In genomic region chr7:35416654-35416948, GRCm38 (mm10) we compare ENCODE assay signal across 30 mouse cellular contexts. TPM values are rescaled to one million over a fixed set of nuclear protein-coding genes. Genes with fewer than 3 reads are reported as not detected.
DNase-seq lines count a peak whose midpoint lies in the region; ATAC-seq and TF ChIP-seq lines count a peak whose summit lies in the region.
"Had no signal": no experiment of that assay in that cellular context is flagged by ENCODE, and none has a peak within 500 bp of the region (broad histone marks: within the 10 kb centered on the region; RNA-seq: fewer than 3 reads in every experiment).

No protein-coding gene starts in this region.

- H3K9ac ChIP-seq in kidney, embryonic 16.5 days (replicated peaks; ENCODE audit: low read length) = no peak overlapping the region
- no peak overlapping the region for H3K9ac ChIP-seq in kidney, embryonic 14.5 days (ENCODE audit: low read depth, low read length)
- H3K9ac ChIP-seq in stomach, postnatal 0 days (ENCODE audit: low read length) = no peak overlapping the region
- H3K9ac ChIP-seq: embryonic facial prominence, embryonic 13.5 days; forebrain, embryonic 12.5 days; hindbrain, embryonic 15.5 days; limb, embryonic 13.5 days; liver, embryonic 13.5 days; lung, embryonic 14.5 days; midbrain, embryonic 13.5 days had no signal

- H3K9me3 ChIP-seq in kidney, embryonic 16.5 days (ENCODE audit: low read length) = no peaks in the 10 kb centered on the region
- H3K9me3 ChIP-seq in kidney, embryonic 14.5 days (ENCODE audit: control insufficient read depth, low read length) = no peaks in the 10 kb centered on the region
- H3K9me3 ChIP-seq in stomach, postnatal 0 days (ENCODE audit: control insufficient read depth, low read length) = no peaks in the 10 kb centered on the region
- H3K9me3 ChIP-seq: embryonic facial prominence, embryonic 13.5 days; forebrain, embryonic 12.5 days; hindbrain, embryonic 15.5 days; limb, embryonic 13.5 days; liver, embryonic 13.5 days; midbrain, embryonic 13.5 days had no signal

- no peaks in the 10 kb centered on the region for H3K4me1 ChIP-seq in kidney, embryonic 16.5 days (ENCODE audit: insufficient read depth, low read length)
- H3K4me1 ChIP-seq in kidney, embryonic 14.5 days (ENCODE audit: control insufficient read depth, insufficient read depth, low read length) = peaks cover 4% of the 10 kb centered on the region; the same call in 1 of the 2 replicates
- H3K4me1 ChIP-seq in thymus, adult 2 months (replicated peaks; ENCODE audit: control insufficient read depth, insufficient read depth, low read length) = peaks cover 16% of the 10 kb centered on the region
- no peaks in the 10 kb centered on the region for H3K4me1 ChIP-seq in stomach, postnatal 0 days (replicated peaks; ENCODE audit: control insufficient read depth, insufficient read depth)
- H3K4me1 ChIP-seq: embryonic facial prominence, embryonic 13.5 days; forebrain, embryonic 12.5 days; hindbrain, embryonic 15.5 days; liver, embryonic 13.5 days; midbrain, embryonic 13.5 days had no signal

- H3K36me3 ChIP-seq in kidney, embryonic 16.5 days (ENCODE audit: insufficient read depth, low read length) = peaks cover 41% of the 10 kb centered on the region
- peaks cover 56% of the 10 kb centered on the region for H3K36me3 ChIP-seq in kidney, embryonic 14.5 days (ENCODE audit: control insufficient read depth, insufficient read depth, low read length)
- peaks cover 13% of the 10 kb centered on the region for H3K36me3 ChIP-seq in thymus, adult 2 months (ENCODE audit: control insufficient read depth, insufficient read depth, low read length)
- H3K36me3 ChIP-seq in stomach, postnatal 0 days (ENCODE audit: control insufficient read depth, insufficient read depth, low read length) = peaks cover 4% of the 10 kb centered on the region

- TF ChIP-seq POLR2A in thymus, adult 2 months (IDR thresholded peaks at IDR 0.05; ENCODE audit: control insufficient read depth, extremely low read depth, insufficient read depth, low read length, poor library complexity) = no peak

- no peak for TF ChIP-seq CTCF in thymus, adult 2 months (IDR thresholded peaks at IDR 0.05; ENCODE audit: borderline replicate concordance, control insufficient read depth, extremely low read depth, insufficient read depth, low read length, poor library complexity)
- TF ChIP-seq CTCF in stomach, postnatal 0 days (IDR thresholded peaks at IDR 0.05; ENCODE audit: low read depth) = no peak

- TF ChIP-seq EP300 in stomach, postnatal 0 days (optimal IDR thresholded peaks at IDR 0.05) = no peak

- H3K27ac ChIP-seq in kidney, embryonic 16.5 days (ENCODE audit: low read length) = peak overlapping the region; percentile 65
- no peak overlapping the region for H3K27ac ChIP-seq in kidney, embryonic 14.5 days (ENCODE audit: low read depth, low read length)
- no peak overlapping the region for H3K27ac ChIP-seq in thymus, adult 2 months (ENCODE audit: control insufficient read depth, insufficient read depth, low read length)
- H3K27ac ChIP-seq in stomach, postnatal 0 days (replicated peaks) = no peak overlapping the region
- H3K27ac ChIP-seq: embryonic facial prominence, embryonic 13.5 days; forebrain, embryonic 12.5 days; gastrocnemius, adult 2 months; hindbrain, embryonic 15.5 days; limb, embryonic 13.5 days; liver, embryonic 13.5 days; midbrain, embryonic 13.5 days had no signal

- WGBS in kidney, embryonic 16.5 days = 85% methylated on average over 5 of the region's 5 CpGs
- WGBS in kidney, embryonic 14.5 days = 78% methylated on average over 5 of the region's 5 CpGs
- WGBS in thymus, adult 2 months = 96% methylated on average over 5 of the region's 5 CpGs
- 52% methylated on average over 5 of the region's 5 CpGs for WGBS in stomach, postnatal 0 days

- peak; percentile 29 for DNase-seq in thymus, postnatal 14 days
- DNase-seq in thymus, adult 2 months = no peak
- peak; percentile 23 for DNase-seq in kidney, postnatal 14 days
- peak; percentile 44 for DNase-seq in stomach, postnatal 0 days (ENCODE audit: low spot score)
- DNase-seq in left cerebral cortex, postnatal 4 days = no peak
- DNase-seq in c-Kit-positive CD71-positive TER-119-positive erythroid progenitor cells, embryonic 14.5 days (ENCODE audit: low spot score) = no peak
- DNase-seq: adrenal gland, adult 2 months; cerebellum, adult 18-20 months; cerebellum, postnatal 36 days; embryo, embryonic 11 days; gastrocnemius, adult 2 months; heart, postnatal 4 days; liver, embryonic 13.5 days; lung, embryonic 14.5 days; right cerebral cortex, postnatal 25 days; thymus, postnatal 36 days had no signal

- no peaks in the 10 kb centered on the region for H3K27me3 ChIP-seq in kidney, embryonic 16.5 days (ENCODE audit: insufficient read depth, low read length)
- H3K27me3 ChIP-seq in kidney, embryonic 14.5 days (ENCODE audit: control insufficient read depth, insufficient read depth, low read length) = no peaks in the 10 kb centered on the region
- no peaks in the 10 kb centered on the region for H3K27me3 ChIP-seq in thymus, adult 2 months (ENCODE audit: control insufficient read depth, insufficient read depth, low read length)
- H3K27me3 ChIP-seq in stomach, postnatal 0 days (ENCODE audit: control insufficient read depth, insufficient read depth, low read length) = no peaks in the 10 kb centered on the region
- H3K27me3 ChIP-seq: embryonic facial prominence, embryonic 13.5 days; forebrain, embryonic 12.5 days; hindbrain, embryonic 15.5 days; limb, embryonic 13.5 days; liver, embryonic 13.5 days; midbrain, embryonic 13.5 days; Patski had no signal

- no peak overlapping the region for H3K4me2 ChIP-seq in kidney, embryonic 16.5 days (replicated peaks; ENCODE audit: low read depth, low read length)
- H3K4me2 ChIP-seq in kidney, embryonic 14.5 days (replicated peaks; ENCODE audit: low read depth, low read length) = no peak overlapping the region
- no peak overlapping the region for H3K4me2 ChIP-seq in stomach, postnatal 0 days (replicated peaks; ENCODE audit: low read depth)
- H3K4me2 ChIP-seq: embryonic facial prominence, embryonic 13.5 days; forebrain, embryonic 12.5 days; hindbrain, embryonic 15.5 days; limb, embryonic 13.5 days; liver, embryonic 13.5 days; lung, embryonic 14.5 days; midbrain, embryonic 13.5 days had no signal

- 0 out of 2 replicates have a peak, but pooled peaks have one; percentile 44 for ATAC-seq in kidney, embryonic 16.5 days (ENCODE audit: low FRiP score, low TSS enrichment)
- ATAC-seq in kidney, embryonic 14.5 days (ENCODE audit: low FRiP score, low TSS enrichment) = no peak
- ATAC-seq in stomach, postnatal 0 days (ENCODE audit: low FRiP score, low TSS enrichment) = peak; percentile 69
- ATAC-seq: midbrain, embryonic 13.5 days; Patski had no signal

- H3K4me3 ChIP-seq in kidney, embryonic 16.5 days (ENCODE audit: low read length) = no peak overlapping the region
- no peak overlapping the region for H3K4me3 ChIP-seq in kidney, embryonic 14.5 days (ENCODE audit: low read length)
- H3K4me3 ChIP-seq in thymus, adult 2 months (ENCODE audit: control insufficient read depth, insufficient read depth, low read length) = no peak overlapping the region
- no peak overlapping the region for H3K4me3 ChIP-seq in stomach, postnatal 0 days (ENCODE audit: low read depth, low read length)
- H3K4me3 ChIP-seq: embryonic facial prominence, embryonic 13.5 days; erythroblast, embryonic 14.5 days; forebrain, embryonic 12.5 days; gastrocnemius, adult 2 months; hindbrain, embryonic 15.5 days; limb, embryonic 13.5 days; liver, embryonic 13.5 days; midbrain, embryonic 13.5 days had no signal

- intact Hi-C loops in left cerebral cortex, postnatal 4 days (cut with DNase I) = no loop called here

RNA-seq across cellular contexts. Expression of gene Cep89, which starts 19.8 kb away (rescaled TPM):
- 63.7 and 73.2 TPM in 2 replicates for polyA plus RNA-seq in kidney, embryonic 16.5 days (2015; fragmentation: Nextera tagmentation; extraction: Ambion mirVana)
- 40.2 and 59.9 TPM in 2 replicates for polyA plus RNA-seq in kidney, embryonic 14.5 days (2014; fragmentation: Nextera tagmentation; extraction: Ambion mirVana)
- 17.9 and 21.2 TPM in 2 replicates for polyA plus RNA-seq in thymus, adult 2 months (2012; rRNA removed)
- polyA plus RNA-seq in stomach, postnatal 0 days (2015; fragmentation: Nextera tagmentation; extraction: Ambion mirVana) = 11.7 and 12.3 TPM in 2 replicates
- total RNA-seq in left cerebral cortex, postnatal 4 days (2021) = 10 to 100 TPM; 25.4 to 29.5 TPM

RNA-seq across cellular contexts. Expression of gene Faap24, which starts 20.0 kb away (rescaled TPM):
- polyA plus RNA-seq in kidney, embryonic 16.5 days (2015; fragmentation: Nextera tagmentation; extraction: Ambion mirVana) = 16.9 and 17.8 TPM in 2 replicates
- polyA plus RNA-seq in kidney, embryonic 14.5 days (2014; fragmentation: Nextera tagmentation; extraction: Ambion mirVana) = 14.5 and 18.0 TPM in 2 replicates
- 8.3 and 8.8 TPM in 2 replicates for polyA plus RNA-seq in thymus, adult 2 months (2012; rRNA removed)
- 8.8 and 9.3 TPM in 2 replicates for polyA plus RNA-seq in stomach, postnatal 0 days (2015; fragmentation: Nextera tagmentation; extraction: Ambion mirVana)
- 10 to 100 TPM in 1 of 2 experiments, 1 to 10 TPM in 1; 9.7 to 11.0 TPM for total RNA-seq in left cerebral cortex, postnatal 4 days (2021)

RNA-seq across cellular contexts. Expression of gene Slc7a9, which starts 32.0 kb away (rescaled TPM):
- polyA plus RNA-seq in kidney, embryonic 16.5 days (2015; fragmentation: Nextera tagmentation; extraction: Ambion mirVana) = 11.2 and 13.3 TPM in 2 replicates
- 4.1 and 4.6 TPM in 2 replicates for polyA plus RNA-seq in kidney, embryonic 14.5 days (2014; fragmentation: Nextera tagmentation; extraction: Ambion mirVana)
- polyA plus RNA-seq in thymus, adult 2 months (2012; rRNA removed) = 0.19 and 0.27 TPM in 2 replicates
- polyA plus RNA-seq in stomach, postnatal 0 days (2015; fragmentation: Nextera tagmentation; extraction: Ambion mirVana) = 0.13 and 0.30 TPM in 2 replicates
- not detected for total RNA-seq in left cerebral cortex, postnatal 4 days (2021)
- total RNA-seq: adrenal gland, adult 2 months; gastrocnemius, adult 2 months; gastrocnemius, postnatal 4 days; heart, adult 8-10 months; heart, postnatal 4 days; left cerebral cortex, postnatal 14 days; megakaryocyte, adult 5-6 weeks had no signal
- polyA plus RNA-seq: adrenal gland, adult 2 months; hindbrain, embryonic 15.5 days; midbrain, embryonic 13.5 days; neural tube, embryonic 11.5 days; Patski had no signal

Comparison
In these comparisons a context has a peak if more than half of its experiments do, and no peak if none do; other contexts are left out.
1. DNase-seq: peak in thymus, postnatal 14 days (single experiment), kidney, postnatal 14 days (single experiment) and stomach, postnatal 0 days (single experiment); none in thymus, adult 2 months (single experiment), left cerebral cortex, postnatal 4 days (single experiment) and c-Kit-positive CD71-positive TER-119-positive erythroid progenitor cells, embryonic 14.5 days (single experiment).